In genomic region chr6:118941036-118941435, GRCm38 (mm10) we compare ENCODE assay signal across 34 mouse cellular contexts.
"Had no signal": no experiment of that assay in that cellular context is flagged by ENCODE, and none has a peak within 500 bp of the region (broad histone marks: within the 10 kb centered on the region; RNA-seq: fewer than 3 reads in every experiment).

No protein-coding gene starts in this region.

- H3K27ac ChIP-seq: heart, embryonic 10.5 days; heart, embryonic 13.5 days; heart, embryonic 15.5 days; hindbrain, embryonic 10.5 days; hindbrain, embryonic 12.5 days; hindbrain, embryonic 13.5 days; hindbrain, embryonic 14.5 days; hindbrain, embryonic 15.5 days; hindbrain, postnatal 0 days; intestine, embryonic 15.5 days; kidney, embryonic 15.5 days; kidney, postnatal 0 days; left cerebral cortex, adult 2 months had no signal

- DNase-seq: heart, postnatal 10 days; heart, postnatal 14 days; heart, postnatal 36 days; heart, postnatal 4 days; kidney, adult 11 months; kidney, adult 18-20 months; kidney, adult 2 months; kidney, adult 8-10 months; kidney, adult 9 months; kidney, postnatal 10 days; kidney, postnatal 14 days; kidney, postnatal 25 days; kidney, postnatal 36 days; kidney, postnatal 4 days; layer of hippocampus, adult 9-11 months; layer of hippocampus, postnatal 36 days had no signal

- H3K4me1 ChIP-seq: hindbrain, embryonic 12.5 days; intestine, embryonic 15.5 days; kidney, embryonic 15.5 days had no signal

- H3K4me2 ChIP-seq: heart, embryonic 11.5 days; heart, embryonic 12.5 days; heart, embryonic 13.5 days; heart, embryonic 15.5 days; hindbrain, embryonic 12.5 days; hindbrain, embryonic 13.5 days; hindbrain, embryonic 14.5 days; hindbrain, embryonic 15.5 days; intestine, embryonic 15.5 days; kidney, embryonic 15.5 days had no signal

- H3K27me3 ChIP-seq: heart, embryonic 12.5 days; heart, embryonic 13.5 days; heart, embryonic 15.5 days; hindbrain, embryonic 12.5 days; hindbrain, embryonic 13.5 days; hindbrain, embryonic 15.5 days; intestine, embryonic 15.5 days; kidney, embryonic 15.5 days had no signal

- H3K36me3 ChIP-seq: heart, embryonic 10.5 days; heart, embryonic 12.5 days; heart, embryonic 13.5 days; heart, embryonic 15.5 days; hindbrain, embryonic 10.5 days; hindbrain, embryonic 12.5 days; hindbrain, embryonic 13.5 days; hindbrain, embryonic 15.5 days; intestine, embryonic 15.5 days; kidney, embryonic 15.5 days had no signal

- ATAC-seq: hindbrain, postnatal 0 days; inflammation-experienced regulatory T-cells, adult 6 months; intestine, embryonic 15.5 days; intestine, embryonic 16.5 days; intestine, postnatal 0 days had no signal

- H3K9me3 ChIP-seq: heart, embryonic 10.5 days; heart, embryonic 12.5 days; heart, embryonic 13.5 days; heart, embryonic 15.5 days; hindbrain, embryonic 10.5 days; hindbrain, embryonic 12.5 days; hindbrain, embryonic 13.5 days; hindbrain, embryonic 15.5 days; intestine, embryonic 15.5 days; kidney, embryonic 15.5 days had no signal

- H3K9ac ChIP-seq: heart, embryonic 12.5 days; heart, embryonic 13.5 days; heart, embryonic 15.5 days; hindbrain, embryonic 12.5 days; hindbrain, embryonic 13.5 days; hindbrain, embryonic 14.5 days; hindbrain, embryonic 15.5 days; intestine, embryonic 15.5 days; kidney, embryonic 15.5 days had no signal

- H3K4me3 ChIP-seq: heart, embryonic 10.5 days; heart, embryonic 12.5 days; heart, embryonic 13.5 days; heart, embryonic 15.5 days; hindbrain, embryonic 10.5 days; hindbrain, embryonic 12.5 days; hindbrain, embryonic 13.5 days; hindbrain, embryonic 15.5 days; intestine, embryonic 15.5 days; kidney, embryonic 15.5 days; left cerebral cortex, adult 2 months had no signal
